Mouse (Mus musculus) myocyte (in vitro differentiated cells): ENCODE measurements around the gene Serpina12. TPM values are rescaled to one million over a fixed set of nuclear protein-coding genes. Genes with fewer than 3 reads are reported as not detected.
A peak's percentile ranks its signal among the peaks of the same experiment; 100 is the strongest.

ENCODE experiments used
- H3K27me3 ChIP-seq: one replicate; pipeline ENCODE4 v1.6.1; 2011; ENCODE audit not compliant: control insufficient read depth, insufficient read depth, insufficient read length
- H3K36me3 ChIP-seq: one replicate; pipeline ENCODE4 v1.6.1; 2011; ENCODE audit not compliant: control insufficient read depth, insufficient read depth
- H3K4me2 ChIP-seq: one replicate; pipeline ENCODE4 v1.6.1; 2011; ENCODE audit warnings: low read depth, control low read depth
- H3K4me3 ChIP-seq: one replicate; pipeline ENCODE4 v1.5.1; 2011; ENCODE audit warnings: mild to moderate bottlenecking, control low read depth, moderate library complexity
- H3K79me2 ChIP-seq: one replicate; pipeline ENCODE4 v1.6.1; 2011; ENCODE audit not compliant: control insufficient read depth, insufficient read depth
- H3ac ChIP-seq: one replicate; pipeline ENCODE4 v1.6.1; 2011; ENCODE audit not compliant: control insufficient read depth, insufficient read length
- CEBPB ChIP-seq: IDR thresholded peaks from 2 replicates; pipeline ENCODE4 v1.6.1; 2011; ENCODE audit warnings: mild to moderate bottlenecking, moderate library complexity; ENCODE audit not compliant: poor library complexity, insufficient read depth, severe bottlenecking
- E2F4 ChIP-seq: IDR thresholded peaks from one replicate; pipeline ENCODE4 v1.6.1; 2011; ENCODE audit warnings: mild to moderate bottlenecking, control low read depth, moderate library complexity; ENCODE audit not compliant: insufficient read depth
- MAX ChIP-seq: IDR thresholded peaks from one replicate; pipeline ENCODE4 v1.6.1; 2011; ENCODE audit warnings: low read depth, mild to moderate bottlenecking, control low read depth
- MYOD1 ChIP-seq, 3 experiments: IDR thresholded peaks; one replicate each; pipeline ENCODE4 v1.6.1; 2011; ENCODE audit warnings: control low read depth in 2 of 3, low read depth in 2 of 3, mild to moderate bottlenecking in 2 of 3, moderate library complexity in 1 of 3; ENCODE audit not compliant: insufficient read length in 2 of 3, control insufficient read depth in 1 of 3
- MYOG ChIP-seq, 3 experiments: IDR thresholded peaks; one replicate each; pipeline ENCODE4 v1.6.1; 2011; ENCODE audit warnings: control low read depth in 2 of 3, low read depth in 2 of 3, mild to moderate bottlenecking in 2 of 3; ENCODE audit not compliant: insufficient read length in 2 of 3, control insufficient read depth in 1 of 3, insufficient read depth in 1 of 3
- POLR2A ChIP-seq: IDR thresholded peaks from one replicate; pipeline ENCODE4 v1.6.1; 2011; ENCODE audit warnings: low read depth, mild to moderate bottlenecking, control low read depth, moderate library complexity; ENCODE audit not compliant: insufficient read length
- POLR2AphosphoS2 ChIP-seq: IDR thresholded peaks from one replicate; pipeline ENCODE4 v1.6.1; 2011; ENCODE audit warnings: low read depth, control low read depth; ENCODE audit not compliant: insufficient read length
- REST ChIP-seq: IDR thresholded peaks from one replicate; pipeline ENCODE4 v1.6.1; 2011; ENCODE audit warnings: mild to moderate bottlenecking, control low read depth, moderate library complexity; ENCODE audit not compliant: insufficient read depth, insufficient read length
- SRF ChIP-seq: IDR thresholded peaks from one replicate; pipeline ENCODE4 v1.6.1; 2011; ENCODE audit warnings: low read depth; ENCODE audit not compliant: control insufficient read depth, insufficient read length
- TCF12 ChIP-seq: IDR thresholded peaks from one replicate; pipeline ENCODE4 v1.6.1; 2011; ENCODE audit warnings: mild to moderate bottlenecking, control low read depth; ENCODE audit not compliant: poor library complexity, insufficient read depth, severe bottlenecking
- TCF3 ChIP-seq: IDR thresholded peaks from one replicate; pipeline ENCODE4 v1.6.1; 2011; ENCODE audit warnings: low read depth, control low read depth; ENCODE audit not compliant: insufficient read length
- USF1 ChIP-seq: IDR thresholded peaks from one replicate; pipeline ENCODE4 v1.6.1; 2011; ENCODE audit warnings: low read depth, mild to moderate bottlenecking, control low read depth, moderate library complexity
- polyA plus RNA-seq: library from polyadenylated mRNA; unstranded; fragments of >200 nt; fragmentation: generic; extraction: Trizol; gene quantifications from one replicate; pipeline ENCODE4 v1.2.1, GENCODE M21; 2012; ENCODE audit warnings: missing spikeins

The Serpina12 gene
- polyA plus RNA-seq, 1 experiment, result 0.16 TPM

GRCm38 (mm10) chr12:104061862-104062261, 17.6 kb upstream of the Serpina12 start:
- Histone ChIP-seq H3K27me3 (no peaks in the 10 kb centered on the region), H3K4me2 (no peak overlapping the region), H3K36me3 (no peaks in the 10 kb centered on the region), H3K4me3 (no peak overlapping the region), H3ac (no peak overlapping the region), H3K79me2 (no peaks in the 10 kb centered on the region)
- TF ChIP-seq TCF12, result no peak
- TF ChIP-seq MYOD1 (IDR thresholded peaks at IDR 0.05; ENCODE audit: control insufficient read depth in 1 of 3, insufficient read length in 2 of 3, low read depth in 2 of 3), result no peak
- TF ChIP-seq POLR2AphosphoS2, result no peak
- TF ChIP-seq SRF, result no peak
- no peak for TF ChIP-seq TCF3
- TF ChIP-seq REST, result no peak
- no peak for TF ChIP-seq USF1
- TF ChIP-seq MYOG (IDR thresholded peaks at IDR 0.05; ENCODE audit: control insufficient read depth in 1 of 3, insufficient read depth in 1 of 3, insufficient read length in 2 of 3, low read depth in 2 of 3), result no peak
- no peak for TF ChIP-seq MAX
- no peak for TF ChIP-seq POLR2A
- no peak for TF ChIP-seq CEBPB
- no peak for TF ChIP-seq E2F4

GRCm38 (mm10) chr12:104060126-104060525, 15.9 kb upstream of the Serpina12 start:
- no peak overlapping the region for H3K4me2 ChIP-seq
- H3K79me2 ChIP-seq, result no peaks in the 10 kb centered on the region
- H3K4me3 ChIP-seq, result no peak overlapping the region
- no peak for TF ChIP-seq POLR2AphosphoS2
- no peak for TF ChIP-seq USF1
- no peak for TF ChIP-seq MYOD1 (IDR thresholded peaks at IDR 0.05; ENCODE audit: control insufficient read depth in 1 of 3, insufficient read length in 2 of 3, low read depth in 2 of 3)
- TF ChIP-seq REST, result no peak
- TF ChIP-seq E2F4, result no peak
- TF ChIP-seq TCF12, result no peak
- no peak for TF ChIP-seq MYOG (IDR thresholded peaks at IDR 0.05; ENCODE audit: control insufficient read depth in 1 of 3, insufficient read depth in 1 of 3, insufficient read length in 2 of 3, low read depth in 2 of 3)
- TF ChIP-seq MAX, result no peak
- no peak for TF ChIP-seq SRF
- no peak for TF ChIP-seq TCF3
- no peak for TF ChIP-seq POLR2A
- TF ChIP-seq CEBPB, result no peak
- no peak overlapping the region for H3ac ChIP-seq
- H3K36me3 ChIP-seq, result no peaks in the 10 kb centered on the region
- no peaks in the 10 kb centered on the region for H3K27me3 ChIP-seq

- Histone ChIP-seq H3K27me3 (no peaks in the 10 kb centered on the region), H3K4me3 (no peak overlapping the region), H3K4me2 (no peak overlapping the region), H3ac (no peak overlapping the region), H3K79me2 (no peaks in the 10 kb centered on the region), H3K36me3 (no peaks in the 10 kb centered on the region)
- no peak for TF ChIP-seq CEBPB
- TF ChIP-seq POLR2A, result no peak
- TF ChIP-seq MYOG (IDR thresholded peaks at IDR 0.05; ENCODE audit: control insufficient read depth in 1 of 3, insufficient read depth in 1 of 3, insufficient read length in 2 of 3, low read depth in 2 of 3), result no peak
- no peak for TF ChIP-seq REST
- no peak for TF ChIP-seq POLR2AphosphoS2
- no peak for TF ChIP-seq E2F4
- no peak for TF ChIP-seq TCF3
- no peak for TF ChIP-seq TCF12
- no peak for TF ChIP-seq MAX
- no peak for TF ChIP-seq MYOD1 (IDR thresholded peaks at IDR 0.05; ENCODE audit: control insufficient read depth in 1 of 3, insufficient read length in 2 of 3, low read depth in 2 of 3)
- no peak for TF ChIP-seq SRF
- no peak for TF ChIP-seq USF1
Measured at GRCm38 (mm10) chr12:104057531-104057930, 13.3 kb upstream of the Serpina12 start.

- Histone ChIP-seq H3K4me3 (no peak overlapping the region), H3K4me2 (no peak overlapping the region), H3K36me3 (no peaks in the 10 kb centered on the region), H3K79me2 (no peaks in the 10 kb centered on the region), H3K27me3 (no peaks in the 10 kb centered on the region), H3ac (no peak overlapping the region)
- TF ChIP-seq MYOG (IDR thresholded peaks at IDR 0.05; ENCODE audit: control insufficient read depth in 1 of 3, insufficient read depth in 1 of 3, insufficient read length in 2 of 3, low read depth in 2 of 3) (no peak), POLR2A (no peak), TCF12 (no peak), TCF3 (no peak), MYOD1 (IDR thresholded peaks at IDR 0.05; ENCODE audit: control insufficient read depth in 1 of 3, insufficient read length in 2 of 3, low read depth in 2 of 3) (no peak), REST (no peak), MAX (no peak), SRF (no peak), CEBPB (no peak), E2F4 (no peak), USF1 (no peak), POLR2AphosphoS2 (no peak)
Measured at GRCm38 (mm10) chr12:104057050-104057449, 12.8 kb upstream of the Serpina12 start.

GRCm38 (mm10) chr12:104055755-104056154, 11.5 kb upstream of the Serpina12 start:
- TF ChIP-seq REST (no peak), USF1 (peak; percentile 73), TCF3 (no peak), MYOG (IDR thresholded peaks at IDR 0.05; ENCODE audit: control insufficient read depth in 1 of 3, insufficient read depth in 1 of 3, insufficient read length in 2 of 3, low read depth in 2 of 3) (peak in 1 of 3 experiments; percentile 57), SRF (no peak), MYOD1 (IDR thresholded peaks at IDR 0.05; ENCODE audit: control insufficient read depth in 1 of 3, insufficient read length in 2 of 3, low read depth in 2 of 3) (peak in 1 of 3 experiments; percentile 59), MAX (peak; percentile 53), POLR2A (no peak), POLR2AphosphoS2 (no peak), TCF12 (no peak), CEBPB (0 out of 2 replicates have a peak, but pooled peaks have one; percentile 20), E2F4 (no peak)
- H3K36me3 ChIP-seq, result no peaks in the 10 kb centered on the region
- no peak overlapping the region for H3ac ChIP-seq
- peak overlapping the region; percentile 21 for H3K4me2 ChIP-seq
- no peaks in the 10 kb centered on the region for H3K79me2 ChIP-seq
- no peak overlapping the region for H3K4me3 ChIP-seq
- no peaks in the 10 kb centered on the region for H3K27me3 ChIP-seq
